Mouse (Mus musculus) C2C12 (cell line): ENCODE measurements around the gene Fars2.

Experiments used
- CEBPB ChIP-seq: IDR thresholded peaks from one replicate; pipeline ENCODE4 v1.6.1; 2011; ENCODE audit warnings: low read depth, mild to moderate bottlenecking, control low read depth, moderate library complexity
- CTCF ChIP-seq: IDR thresholded peaks from one replicate; pipeline ENCODE4 v1.5.1; 2011; ENCODE audit not compliant: control insufficient read depth, insufficient read depth, insufficient read length
- FOSL1 ChIP-seq: IDR thresholded peaks from one replicate; pipeline ENCODE4 v1.8.0; 2011; ENCODE audit warnings: mild to moderate bottlenecking, low read length; ENCODE audit not compliant: poor library complexity, insufficient read depth, severe bottlenecking
- MAX ChIP-seq: IDR thresholded peaks from one replicate; pipeline ENCODE4 v1.6.1; 2011; ENCODE audit warnings: mild to moderate bottlenecking, control low read depth
- MYOD1 ChIP-seq: IDR thresholded peaks from one replicate; pipeline ENCODE4 v1.6.1; 2011; ENCODE audit warnings: low read depth; ENCODE audit not compliant: control insufficient read depth, insufficient read length
- MYOG ChIP-seq: IDR thresholded peaks from one replicate; pipeline ENCODE4 v1.6.1; 2011; ENCODE audit not compliant: control insufficient read depth, insufficient read length; ENCODE audit errors: extremely low read depth
- USF1 ChIP-seq: IDR thresholded peaks from one replicate; pipeline ENCODE4 v1.6.1; 2011; ENCODE audit warnings: low read depth, mild to moderate bottlenecking, control low read depth, moderate library complexity

DNA sequence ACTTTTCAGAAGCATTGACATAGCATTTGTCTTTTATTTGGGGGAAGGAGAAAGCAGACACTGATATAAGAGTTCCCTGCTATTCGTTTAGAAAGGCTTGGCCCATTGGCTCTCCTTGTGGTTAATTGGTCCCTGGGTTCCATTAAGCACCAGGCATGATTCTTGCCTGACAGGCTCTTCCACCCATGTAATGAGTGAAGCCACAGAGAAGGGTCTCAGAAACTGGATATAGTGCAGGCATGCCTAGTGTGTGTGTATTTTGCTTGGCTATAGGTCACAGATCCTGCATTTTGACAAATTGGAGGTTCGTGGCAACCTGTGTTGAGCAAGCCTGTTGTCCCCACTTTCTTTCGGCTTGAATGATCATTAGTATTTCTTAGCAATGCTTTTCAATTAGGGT lies 420.4 kb downstream of the Fars2 start:
- TF ChIP-seq USF1 (no peak), CTCF (no peak), MAX (no peak), FOSL1 (no peak), MYOG (no peak), CEBPB (no peak), MYOD1 (no peak)
